1 mouse cellular context compared by ENCODE assay signal in genomic region chr11:75673411-75673810, GRCm38 (mm10).
TF ChIP-seq lines count a peak whose summit lies in the region.

No protein-coding gene starts in this region.

TF ChIP-seq in MEL, 35 proteins besides CTCF, POLR2A, EP300 and RAD21:
- no peak for TF ChIP-seq ZKSCAN1 (IDR thresholded peaks at IDR 0.05; ENCODE audit: low read depth, low read length)
- TF ChIP-seq POLR2AphosphoS2 (IDR thresholded peaks at IDR 0.05; ENCODE audit: low read length), result peak; percentile 3; the same call in 1 of the 2 replicates
